Mouse (Mus musculus) heart, embryonic 13.5 days (tissue): ENCODE measurements at regions not wholly inside any gene's neighbourhood (a gene's known extent, or its start where the extent isn't known, plus 50 kb on each side); places are given as distances from the start of the nearest gene placed in this dataset.

Source experiments
- ATAC-seq: fragments of 200-750 bp; cut with Nextera tagmentation; 2 replicates; pipeline ENCODE4 v1.8.0; 2017; ENCODE audit warnings: moderate TSS enrichment; ENCODE audit not compliant: insufficient number of reproducible peaks, low FRiP score, low TSS enrichment; ENCODE audit errors: extremely low read depth
- H3K27ac ChIP-seq: fragments of 300-500 bp; sonication (generic); replicated peaks from 2 replicates; pipeline ENCODE4 v1.5.1; 2015; ENCODE audit warnings: moderate library complexity, mild to moderate bottlenecking, inconsistent platforms
- H3K27me3 ChIP-seq: fragments of 300-500 bp; sonication (generic); replicated peaks from 2 replicates; pipeline ENCODE4 v1.6.1; 2015; ENCODE audit warnings: mild to moderate bottlenecking, inconsistent platforms
- H3K36me3 ChIP-seq: fragments of 300-500 bp; sonication (generic); 2 replicates; pipeline ENCODE4 v1.6.1; 2015; ENCODE audit warnings: mild to moderate bottlenecking, inconsistent platforms
- H3K4me1 ChIP-seq: fragments of 300-500 bp; sonication (generic); 2 replicates; pipeline ENCODE4 v1.6.1; 2015; ENCODE audit warnings: inconsistent platforms
- H3K4me2 ChIP-seq: fragments of 300-500 bp; sonication (generic); 2 replicates; pipeline ENCODE4 v1.6.1; 2015; ENCODE audit warnings: inconsistent platforms, mild to moderate bottlenecking, moderate library complexity
- H3K4me3 ChIP-seq: fragments of 300-500 bp; sonication (generic); 2 replicates; pipeline ENCODE4 v1.5.1; 2015; ENCODE audit warnings: moderate library complexity, mild to moderate bottlenecking, inconsistent platforms
- H3K9ac ChIP-seq: fragments of 300-500 bp; sonication (generic); 2 replicates; pipeline ENCODE4 v1.6.1; 2015; ENCODE audit warnings: inconsistent platforms, mild to moderate bottlenecking, moderate library complexity
- H3K9me3 ChIP-seq: fragments of 300-500 bp; sonication (generic); 2 replicates; pipeline ENCODE4 v1.6.1; 2016; ENCODE audit warnings: inconsistent platforms
- WGBS: fragments of 180-500 bp; shearing (Covaris S2); methylation state at CpG from one replicate; pipeline ENCODE4 v1.1.7; 2015; ENCODE audit warnings: mixed read lengths; 5-methylcytosine and 5-hydroxymethylcytosine counted together

- no peak for ATAC-seq
- H3K4me1 ChIP-seq = no peaks in the 10 kb centered on the region
- no peak overlapping the region for H3K9ac ChIP-seq
- no peaks in the 10 kb centered on the region for H3K36me3 ChIP-seq
- no peaks in the 10 kb centered on the region for H3K27me3 ChIP-seq
- no peak overlapping the region for H3K4me3 ChIP-seq
- H3K27ac ChIP-seq = no peak overlapping the region
- H3K4me2 ChIP-seq = no peak overlapping the region
- WGBS = 76% methylated on average over 4 of the region's 4 CpGs
- H3K9me3 ChIP-seq = no peaks in the 10 kb centered on the region
These were observed 56.0 kb downstream of the Foxf2 start for GRCm38 (mm10) chr13:31681571-31681970.

GRCm38 (mm10) chr13:31683311-31683710, 57.7 kb downstream of the Foxf2 start:
- 27% methylated on average over 5 of the region's 5 CpGs for WGBS

GRCm38 (mm10) chr13:31688531-31688930, 62.9 kb downstream of the Foxf2 start:
- Histone ChIP-seq H3K4me1 (no peaks in the 10 kb centered on the region), H3K4me3 (no peak overlapping the region), H3K4me2 (no peak overlapping the region), H3K27me3 (no peaks in the 10 kb centered on the region), H3K27ac (no peak overlapping the region), H3K9ac (no peak overlapping the region), H3K9me3 (no peaks in the 10 kb centered on the region), H3K36me3 (no peaks in the 10 kb centered on the region)
- 74% methylated on average over 3 of the region's 3 CpGs for WGBS
- no peak for ATAC-seq

More at GRCm38 (mm10) chr13:31683311-31683710, 57.7 kb downstream of the Foxf2 start:
- ATAC-seq = no peak
- no peaks in the 10 kb centered on the region for H3K9me3 ChIP-seq
- H3K4me3 ChIP-seq = no peak overlapping the region
- H3K27me3 ChIP-seq = no peaks in the 10 kb centered on the region
- H3K27ac ChIP-seq = no peak overlapping the region
- no peaks in the 10 kb centered on the region for H3K36me3 ChIP-seq
- H3K9ac ChIP-seq = no peak overlapping the region
- H3K4me2 ChIP-seq = no peak overlapping the region
- no peaks in the 10 kb centered on the region for H3K4me1 ChIP-seq

- 8% methylated on average over 1 of the region's 1 CpGs for WGBS
- no peak overlapping the region for H3K9ac ChIP-seq
These were observed 63.7 kb downstream of the Foxf2 start for GRCm38 (mm10) chr13:31689317-31689716.

GRCm38 (mm10) chr13:31695725-31696124, 70.1 kb downstream of the Foxf2 start:
- no peaks in the 10 kb centered on the region for H3K27me3 ChIP-seq
- no peaks in the 10 kb centered on the region for H3K36me3 ChIP-seq
- H3K4me2 ChIP-seq = no peak overlapping the region
- no peaks in the 10 kb centered on the region for H3K4me1 ChIP-seq
- H3K9ac ChIP-seq = no peak overlapping the region
- H3K4me3 ChIP-seq = no peak overlapping the region
- no peaks in the 10 kb centered on the region for H3K9me3 ChIP-seq
- no peak for ATAC-seq
- no peak overlapping the region for H3K27ac ChIP-seq
- 63% methylated on average over 7 of the region's 7 CpGs for WGBS

More at GRCm38 (mm10) chr13:31689317-31689716, 63.7 kb downstream of the Foxf2 start:
- no peak overlapping the region for H3K27ac ChIP-seq
- no peaks in the 10 kb centered on the region for H3K36me3 ChIP-seq
- H3K4me3 ChIP-seq = no peak overlapping the region
- H3K4me1 ChIP-seq = no peaks in the 10 kb centered on the region
- no peak overlapping the region for H3K4me2 ChIP-seq
- H3K9me3 ChIP-seq = no peaks in the 10 kb centered on the region
- no peaks in the 10 kb centered on the region for H3K27me3 ChIP-seq
- no peak for ATAC-seq

- no peak for ATAC-seq
- H3K27ac ChIP-seq = peak overlapping the region; percentile 61; the same call in 1 of the 2 replicates
- no peaks in the 10 kb centered on the region for H3K9me3 ChIP-seq
- no peak overlapping the region for H3K4me2 ChIP-seq
- no peaks in the 10 kb centered on the region for H3K36me3 ChIP-seq
- no peak overlapping the region for H3K4me3 ChIP-seq
- WGBS = 47% methylated on average over 1 of the region's 1 CpGs
- H3K9ac ChIP-seq = no peak overlapping the region
- H3K27me3 ChIP-seq = no peaks in the 10 kb centered on the region
- no peaks in the 10 kb centered on the region for H3K4me1 ChIP-seq
These were observed 78.6 kb downstream of the Foxf2 start for GRCm38 (mm10) chr13:31704199-31704598.

- no peak; the same call in 1 of the 2 replicates for ATAC-seq
- H3K27ac ChIP-seq = no peak overlapping the region
- no peaks in the 10 kb centered on the region for H3K36me3 ChIP-seq
- no peaks in the 10 kb centered on the region for H3K4me1 ChIP-seq
- WGBS = 63% methylated on average over 2 of the region's 2 CpGs
- no peak overlapping the region for H3K9ac ChIP-seq
- no peaks in the 10 kb centered on the region for H3K9me3 ChIP-seq
- H3K27me3 ChIP-seq = no peaks in the 10 kb centered on the region
- H3K4me2 ChIP-seq = no peak overlapping the region
- H3K4me3 ChIP-seq = no peak overlapping the region
These were observed 79.8 kb downstream of the Foxf2 start for GRCm38 (mm10) chr13:31705406-31705805.

GRCm38 (mm10) chr13:31710681-31711080, 85.1 kb downstream of the Foxf2 start:
- no peak overlapping the region for H3K4me3 ChIP-seq
- peaks cover 2% of the 10 kb centered on the region; the same call in 1 of the 2 replicates for H3K4me1 ChIP-seq
- no peak for ATAC-seq
- H3K9ac ChIP-seq = no peak overlapping the region
- 77% methylated on average over 6 of the region's 6 CpGs for WGBS
- no peaks in the 10 kb centered on the region for H3K9me3 ChIP-seq
- no peak overlapping the region for H3K27ac ChIP-seq
- H3K27me3 ChIP-seq = no peaks in the 10 kb centered on the region
- H3K4me2 ChIP-seq = no peak overlapping the region
- no peaks in the 10 kb centered on the region for H3K36me3 ChIP-seq

- Histone ChIP-seq H3K27ac (no peak overlapping the region), H3K9ac (no peak overlapping the region), H3K4me2 (no peak overlapping the region), H3K4me3 (no peak overlapping the region), H3K36me3 (no peaks in the 10 kb centered on the region), H3K4me1 (peaks cover 3% of the 10 kb centered on the region; the same call in 1 of the 2 replicates), H3K9me3 (no peaks in the 10 kb centered on the region), H3K27me3 (no peaks in the 10 kb centered on the region)
- 61% methylated on average over 2 of the region's 2 CpGs for WGBS
- ATAC-seq = no peak
These were observed 90.1 kb downstream of the Foxf2 start for GRCm38 (mm10) chr13:31715683-31716082.

- no peak overlapping the region for H3K4me3 ChIP-seq
- peaks cover 3% of the 10 kb centered on the region; the same call in 1 of the 2 replicates for H3K4me1 ChIP-seq
- no peak overlapping the region for H3K4me2 ChIP-seq
- no peaks in the 10 kb centered on the region for H3K9me3 ChIP-seq
- no peaks in the 10 kb centered on the region for H3K27me3 ChIP-seq
- no peak for ATAC-seq
- 25% methylated on average over 2 of the region's 2 CpGs for WGBS
- no peaks in the 10 kb centered on the region for H3K36me3 ChIP-seq
- H3K27ac ChIP-seq = no peak overlapping the region
- no peak overlapping the region for H3K9ac ChIP-seq
These were observed 89.7 kb upstream of the Foxc1 start for GRCm38 (mm10) chr13:31716771-31717170.

GRCm38 (mm10) chr13:31720731-31721130, 85.7 kb upstream of the Foxc1 start:
- ATAC-seq = no peak
- H3K4me2 ChIP-seq = no peak overlapping the region
- H3K4me3 ChIP-seq = no peak overlapping the region
- 38% methylated on average over 2 of the region's 2 CpGs for WGBS
- H3K27me3 ChIP-seq = no peaks in the 10 kb centered on the region
- H3K27ac ChIP-seq = no peak overlapping the region
- peaks cover under 1% of the 10 kb centered on the region; the same call in 1 of the 2 replicates for H3K4me1 ChIP-seq
- H3K9ac ChIP-seq = no peak overlapping the region
- H3K9me3 ChIP-seq = no peaks in the 10 kb centered on the region
- no peaks in the 10 kb centered on the region for H3K36me3 ChIP-seq

- Histone ChIP-seq H3K27me3 (no peaks in the 10 kb centered on the region), H3K4me2 (no peak overlapping the region), H3K27ac (no peak overlapping the region), H3K9ac (no peak overlapping the region), H3K9me3 (no peaks in the 10 kb centered on the region), H3K36me3 (no peaks in the 10 kb centered on the region), H3K4me1 (no peaks in the 10 kb centered on the region), H3K4me3 (no peak overlapping the region)
- ATAC-seq = no peak
- WGBS = 78% methylated on average over 2 of the region's 2 CpGs
These were observed 77.6 kb upstream of the Foxc1 start for GRCm38 (mm10) chr13:31728862-31729261.
